Mouse (Mus musculus): Measurements from ENCODE around the gene Klhl29.

- TF ChIP-seq CTCF (IDR thresholded peaks at IDR 0.05; ENCODE audit: borderline replicate concordance, extremely low read depth, insufficient read depth, insufficient read length) (no peak), POLR2A (IDR thresholded peaks at IDR 0.05; ENCODE audit: borderline replicate concordance, extremely low read depth, insufficient read depth, insufficient read length, poor library complexity, severe bottlenecking) (no peak)
Measured at GRCm38 (mm10) chr12:5162672-5163071, 212.8 kb downstream of the Klhl29 start.

Measured in brain, embryonic 14.5 days (tissue).